Mouse (Mus musculus): ENCODE results near the gene Slc6a14. TPM values are rescaled to one million over a fixed set of nuclear protein-coding genes. Genes with fewer than 3 reads are reported as not detected.

Gene Slc6a14
- 0.29 and 0.49 TPM in 2 replicates for polyA plus RNA-seq (2015; fragmentation: Nextera tagmentation; extraction: Ambion mirVana)

DNA sequence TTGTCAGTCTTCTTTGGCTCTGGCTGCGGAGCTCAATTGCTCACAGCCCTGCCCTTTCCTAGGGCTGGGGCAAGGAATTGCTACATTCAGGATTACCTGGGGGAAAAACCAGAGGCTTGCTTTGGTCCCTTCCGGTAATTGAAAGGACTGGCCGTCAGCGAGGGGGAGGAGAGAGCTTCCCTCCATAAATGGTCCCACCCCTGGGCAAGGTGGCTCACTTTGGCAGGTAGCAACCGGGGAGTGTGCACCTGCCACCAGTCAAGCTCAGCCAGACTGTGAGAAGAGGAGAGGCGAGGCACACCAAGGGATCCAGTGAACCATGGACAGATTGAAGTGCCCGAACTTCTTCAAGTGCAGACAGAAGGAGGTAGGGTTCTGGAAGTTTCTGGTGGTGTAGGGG lies at the start of gene Slc6a14:
Slc6a14 (plus strand) TSS at position 68 of the 400 bp plus-strand sequence.
- Histone ChIP-seq H3K4me1 (replicated peaks) (no peaks in the 10 kb centered on the region; the same call in 1 of the 2 replicates), H3K36me3 (no peaks in the 10 kb centered on the region), H3K27me3 (no peaks in the 10 kb centered on the region), H3K9me3 (replicated peaks) (no peaks in the 10 kb centered on the region), H3K4me3 (no peak within 1 kb of the TSS), H3K4me2 (no peak within 1 kb of the TSS), H3K27ac (no peak within 1 kb of the TSS), H3K9ac (no peak within 1 kb of the TSS)
- ATAC-seq (replicated peaks; ENCODE audit: insufficient number of reproducible peaks, insufficient read depth, low FRiP score, low read depth), result no peak
- 56% methylated on average over 7 of the region's 7 CpGs for WGBS

DNA sequence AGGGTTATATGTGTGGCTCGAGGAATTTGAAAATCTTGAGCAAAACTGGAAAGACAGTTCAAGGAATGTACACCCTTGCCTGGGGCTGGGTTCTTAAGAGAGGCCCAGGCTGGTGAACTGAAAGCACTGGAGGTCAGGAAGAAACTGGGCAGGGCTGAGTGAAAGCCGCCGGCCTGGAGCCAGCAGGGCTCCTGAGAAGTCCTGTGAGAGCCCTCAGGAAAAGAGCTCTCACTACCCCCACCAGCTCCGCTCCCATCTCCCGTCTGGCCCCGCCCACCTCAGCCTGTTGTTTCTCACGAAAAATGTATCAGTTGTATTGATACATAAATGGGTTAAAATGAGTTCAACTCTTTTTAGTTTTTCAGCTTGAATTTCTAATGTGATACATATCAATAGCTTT lies 43.8 kb upstream of the Slc6a14 start:
- Histone ChIP-seq H3K27me3 (no peaks in the 10 kb centered on the region), H3K4me1 (replicated peaks) (no peaks in the 10 kb centered on the region), H3K36me3 (no peaks in the 10 kb centered on the region), H3K9ac (no peak overlapping the region), H3K9me3 (replicated peaks) (no peaks in the 10 kb centered on the region), H3K4me2 (no peak overlapping the region), H3K27ac (no peak overlapping the region), H3K4me3 (no peak overlapping the region)
- 22% methylated on average over 7 of the region's 7 CpGs for WGBS
- ATAC-seq (replicated peaks; ENCODE audit: insufficient number of reproducible peaks, insufficient read depth, low FRiP score, low read depth), result no peak

DNA sequence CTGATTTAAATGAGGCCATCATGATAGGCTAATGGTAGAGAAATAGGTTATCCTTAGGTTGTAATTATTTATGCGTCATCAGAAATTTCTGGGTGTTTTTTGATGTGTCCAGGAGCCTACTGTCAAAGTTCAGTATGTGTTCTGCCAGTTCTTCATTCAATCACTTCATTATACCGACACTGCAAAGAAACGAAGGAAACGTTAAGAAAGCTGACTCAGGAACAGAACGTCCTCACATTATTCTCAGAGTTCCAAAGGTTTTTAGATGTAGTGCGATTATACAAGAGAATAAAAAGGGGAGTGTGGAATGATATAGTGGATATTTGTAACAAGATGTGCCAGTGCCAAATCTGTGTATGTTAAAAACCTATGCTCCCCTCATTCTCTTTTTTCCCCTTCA lies 19.5 kb upstream of the Slc6a14 start:
- Histone ChIP-seq H3K27ac (no peak overlapping the region), H3K4me3 (no peak overlapping the region), H3K9ac (no peak overlapping the region), H3K9me3 (replicated peaks) (no peaks in the 10 kb centered on the region), H3K36me3 (no peaks in the 10 kb centered on the region), H3K4me2 (no peak overlapping the region), H3K27me3 (no peaks in the 10 kb centered on the region), H3K4me1 (replicated peaks) (no peaks in the 10 kb centered on the region)
- 62% methylated on average over 6 of the region's 6 CpGs for WGBS
- no peak for ATAC-seq (replicated peaks; ENCODE audit: insufficient number of reproducible peaks, insufficient read depth, low FRiP score, low read depth)

- Histone ChIP-seq H3K4me1 (replicated peaks) (no peaks in the 10 kb centered on the region), H3K9ac (no peak overlapping the region), H3K36me3 (no peaks in the 10 kb centered on the region), H3K4me2 (no peak overlapping the region), H3K27me3 (no peaks in the 10 kb centered on the region), H3K27ac (no peak overlapping the region), H3K4me3 (no peak overlapping the region), H3K9me3 (replicated peaks) (no peaks in the 10 kb centered on the region)
- no peak for ATAC-seq (replicated peaks; ENCODE audit: insufficient number of reproducible peaks, insufficient read depth, low FRiP score, low read depth)
- WGBS, result 75% methylated on average over 3 of the region's 3 CpGs
These were observed 19.0 kb upstream of the Slc6a14 start for GRCm38 (mm10) chrX:21695687-21696086.

DNA sequence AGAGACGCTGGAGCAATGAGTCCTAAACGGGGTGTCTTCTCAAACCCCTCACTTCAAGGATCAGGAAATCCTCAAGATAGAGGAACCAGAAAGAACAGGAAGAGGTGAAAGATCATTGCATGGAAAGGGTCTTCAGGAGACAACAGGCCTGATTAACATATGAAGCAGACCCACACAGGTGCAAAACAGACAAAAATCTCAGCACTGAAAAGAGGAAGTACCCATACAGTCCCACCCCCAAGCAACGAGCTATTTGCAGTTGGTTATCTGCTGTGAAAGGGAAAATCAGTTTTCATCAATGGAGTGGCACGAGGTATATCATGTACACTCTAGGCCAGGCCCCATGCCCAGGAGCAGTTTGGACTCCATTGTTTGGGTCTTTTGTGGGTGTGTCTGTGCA lies 13.1 kb upstream of the Slc6a14 start:
- no peaks in the 10 kb centered on the region for H3K4me1 ChIP-seq (replicated peaks)
- 61% methylated on average over 4 of the region's 4 CpGs for WGBS
- H3K4me3 ChIP-seq, result no peak overlapping the region
- no peaks in the 10 kb centered on the region for H3K36me3 ChIP-seq
- H3K4me2 ChIP-seq, result no peak overlapping the region
- ATAC-seq (replicated peaks; ENCODE audit: insufficient number of reproducible peaks, insufficient read depth, low FRiP score, low read depth), result no peak
- H3K9ac ChIP-seq, result no peak overlapping the region
- no peaks in the 10 kb centered on the region for H3K27me3 ChIP-seq
- no peaks in the 10 kb centered on the region for H3K9me3 ChIP-seq (replicated peaks)
- H3K27ac ChIP-seq, result no peak overlapping the region

DNA sequence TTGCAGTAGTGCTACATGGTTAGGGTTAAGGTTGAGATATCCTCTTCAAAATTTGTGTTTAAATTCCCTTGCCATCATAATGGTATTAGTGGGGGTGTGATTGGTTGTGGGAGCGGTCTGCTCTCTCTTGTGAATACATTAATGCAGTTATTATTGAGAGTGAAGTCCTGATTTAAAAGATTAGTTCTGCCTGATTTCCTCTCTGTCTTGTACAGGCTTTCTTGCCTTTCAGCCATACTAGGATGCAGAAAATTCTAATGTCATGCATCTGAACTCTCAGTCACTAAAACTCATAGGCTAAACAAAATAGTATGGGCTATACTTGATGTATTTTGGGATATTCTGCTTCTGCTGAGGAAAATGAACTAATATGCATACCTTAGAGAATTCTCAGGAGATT lies 10.2 kb upstream of the Slc6a14 start:
- H3K4me1 ChIP-seq (replicated peaks), result no peaks in the 10 kb centered on the region
- ATAC-seq (replicated peaks; ENCODE audit: insufficient number of reproducible peaks, insufficient read depth, low FRiP score, low read depth), result no peak
- H3K36me3 ChIP-seq, result no peaks in the 10 kb centered on the region
- no peak overlapping the region for H3K4me2 ChIP-seq
- WGBS, result 74% methylated on average over 1 of the region's 1 CpGs
- H3K9me3 ChIP-seq (replicated peaks), result no peaks in the 10 kb centered on the region
- H3K9ac ChIP-seq, result no peak overlapping the region
- H3K4me3 ChIP-seq, result no peak overlapping the region
- no peak overlapping the region for H3K27ac ChIP-seq
- no peaks in the 10 kb centered on the region for H3K27me3 ChIP-seq

GRCm38 (mm10) chrX:21715293-21715692 lies 597 bp downstream of the Slc6a14 start:
- Histone ChIP-seq H3K9ac (no peak overlapping the region), H3K27me3 (no peaks in the 10 kb centered on the region), H3K4me1 (replicated peaks) (no peaks in the 10 kb centered on the region; the same call in 1 of the 2 replicates), H3K9me3 (replicated peaks) (no peaks in the 10 kb centered on the region), H3K27ac (no peak overlapping the region), H3K36me3 (no peaks in the 10 kb centered on the region), H3K4me3 (no peak overlapping the region), H3K4me2 (no peak overlapping the region)
- no peak for ATAC-seq (replicated peaks; ENCODE audit: insufficient number of reproducible peaks, insufficient read depth, low FRiP score, low read depth)
- 40% methylated on average over 5 of the region's 5 CpGs for WGBS

DNA sequence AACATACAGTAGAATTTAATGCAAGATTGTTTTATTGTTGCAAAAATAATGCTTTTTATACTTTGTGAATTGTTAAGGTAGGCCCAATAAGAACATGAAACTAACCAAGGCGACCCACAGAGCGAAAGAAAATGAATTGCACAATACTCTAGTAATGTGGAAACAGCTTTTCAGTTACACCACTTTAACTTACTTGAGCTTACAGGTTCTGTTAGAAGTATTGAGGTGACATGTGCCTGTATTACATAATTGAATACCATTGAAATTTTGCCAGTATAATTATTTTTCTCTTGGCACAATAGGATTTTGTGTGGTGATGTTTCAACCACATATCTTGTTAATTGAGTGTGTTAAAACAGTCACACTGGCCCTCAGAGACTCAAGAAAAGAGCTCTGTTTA lies 2.2 kb downstream of the Slc6a14 start:
- no peaks in the 10 kb centered on the region for H3K36me3 ChIP-seq
- WGBS, result 92% methylated on average over 2 of the region's 2 CpGs
- H3K4me2 ChIP-seq, result no peak overlapping the region
- H3K9me3 ChIP-seq (replicated peaks), result no peaks in the 10 kb centered on the region
- ATAC-seq (replicated peaks; ENCODE audit: insufficient number of reproducible peaks, insufficient read depth, low FRiP score, low read depth), result no peak
- H3K27me3 ChIP-seq, result no peaks in the 10 kb centered on the region
- no peak overlapping the region for H3K9ac ChIP-seq
- H3K4me3 ChIP-seq, result no peak overlapping the region
- H3K4me1 ChIP-seq (replicated peaks), result no peaks in the 10 kb centered on the region; the same call in 1 of the 2 replicates
- H3K27ac ChIP-seq, result no peak overlapping the region

DNA sequence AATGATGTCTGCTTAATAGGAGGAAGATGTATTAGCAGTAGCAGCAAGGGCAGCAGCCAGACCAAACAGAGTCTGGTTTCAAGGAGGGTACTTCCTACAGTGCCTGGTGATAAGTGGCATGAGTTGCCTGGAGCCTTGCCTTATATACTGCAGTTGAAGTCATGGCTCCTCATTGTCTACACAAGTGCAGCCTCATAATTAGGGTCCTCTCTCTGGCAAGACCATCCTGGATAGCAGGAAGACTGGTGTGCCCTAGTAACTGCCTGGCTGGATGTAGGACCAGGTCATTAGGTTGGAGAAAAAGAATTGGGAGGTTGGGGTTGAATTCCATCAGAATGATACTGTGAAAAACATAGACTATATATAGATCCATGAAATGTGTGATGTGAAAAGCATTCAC lies 30.3 kb downstream of the Slc6a14 start, which contains the start of gene Gm28269:
Gm28269 (minus strand) TSS at position 101 of the 400 bp plus-strand sequence.
- H3K9ac ChIP-seq, result no peak within 1 kb of the TSS
- no peak within 1 kb of the TSS for H3K4me3 ChIP-seq
- H3K27me3 ChIP-seq, result no peaks in the 10 kb centered on the region
- H3K4me1 ChIP-seq (replicated peaks), result no peaks in the 10 kb centered on the region
- H3K27ac ChIP-seq, result no peak within 1 kb of the TSS
- H3K36me3 ChIP-seq, result no peaks in the 10 kb centered on the region
- no peak for ATAC-seq (replicated peaks; ENCODE audit: insufficient number of reproducible peaks, insufficient read depth, low FRiP score, low read depth)
- no peaks in the 10 kb centered on the region for H3K9me3 ChIP-seq (replicated peaks)
- H3K4me2 ChIP-seq, result no peak within 1 kb of the TSS

Other genes with a start within 250 kb of the Slc6a14 start
- gene Agtr2, start 230.4 kb upstream of the Slc6a14 start, polyA plus RNA-seq (2015; fragmentation: Nextera tagmentation; extraction: Ambion mirVana), result 10.2 and 28.6 TPM in 2 replicates
- not detected in 2 replicates for gene Gm28269, start 30.2 kb downstream of the Slc6a14 start, polyA plus RNA-seq (2015; fragmentation: Nextera tagmentation; extraction: Ambion mirVana)